Mouse (Mus musculus) MEL (cell line): ENCODE measurements at regions not wholly inside any gene's neighbourhood (a gene's known extent, or its start where the extent isn't known, plus 50 kb on each side); places are given as distances from the start of the nearest gene placed in this dataset.

Experiments used
- DNase-seq: peaks from one replicate; pipeline ENCODE4 v3.0.0; 2011; ENCODE audit warnings: low read depth, low spot score
- H3K27ac ChIP-seq: 2 replicates; pipeline ENCODE4 v1.5.1; 2012; ENCODE audit warnings: low read depth, mild to moderate bottlenecking, control low read depth, low read length, moderate library complexity; ENCODE audit not compliant: control insufficient read depth
- H3K27me3 ChIP-seq, 2 experiments: fragments of 150-350 bp in 1 of 2; sonication (generic) in 1 of 2; 2 replicates each; pipeline ENCODE4 v1.6.1; 2012; ENCODE audit warnings: low read length in 2 of 2, mild to moderate bottlenecking in 2 of 2, improper control_type of control experiment in 1 of 2, moderate library complexity in 1 of 2; ENCODE audit not compliant: insufficient read depth in 2 of 2, control insufficient read depth in 1 of 2
- H3K36me3 ChIP-seq, 2 experiments: 2 replicates each; pipeline ENCODE4 v1.6.1; 2012 to 2014; ENCODE audit warnings: low read length in 2 of 2, improper control_type of control experiment in 1 of 2, inconsistent platforms in 1 of 2, mild to moderate bottlenecking in 1 of 2; ENCODE audit not compliant: insufficient read depth in 2 of 2, control insufficient read depth in 1 of 2
- H3K4me1 ChIP-seq, 2 experiments: fragments of 150-350 bp in 1 of 2; sonication (generic) in 1 of 2; 2 replicates each; pipeline ENCODE4 v1.6.1; 2012; ENCODE audit warnings: low read length in 2 of 2, improper control_type of control experiment in 1 of 2, mild to moderate bottlenecking in 1 of 2; ENCODE audit not compliant: insufficient read depth in 2 of 2, control insufficient read depth in 1 of 2
- H3K4me3 ChIP-seq, 2 experiments: fragments of 150-350 bp in 1 of 2; sonication (generic) in 1 of 2; 2 replicates each; pipeline ENCODE4 v1.5.1; 2012; ENCODE audit warnings: low read depth in 2 of 2, low read length in 2 of 2, mild to moderate bottlenecking in 2 of 2, moderate library complexity in 2 of 2, control low read depth in 1 of 2, improper control_type of control experiment in 1 of 2; ENCODE audit not compliant: control insufficient read depth in 1 of 2, insufficient read depth in 1 of 2
- H3K79me2 ChIP-seq: 2 replicates; pipeline ENCODE4 v1.6.1; 2012; ENCODE audit warnings: mild to moderate bottlenecking, low read length, moderate library complexity; ENCODE audit not compliant: control insufficient read depth, poor library complexity, insufficient read depth
- H3K9ac ChIP-seq: 2 replicates; pipeline ENCODE4 v1.6.1; 2012; ENCODE audit warnings: low read depth, mild to moderate bottlenecking, control low read depth, low read length, moderate library complexity; ENCODE audit not compliant: control insufficient read depth, poor library complexity, severe bottlenecking
- H3K9me3 ChIP-seq: fragments of 150-350 bp; sonication (generic); replicated peaks from 2 replicates; pipeline ENCODE4 v1.6.1; 2012; ENCODE audit warnings: mild to moderate bottlenecking, low read length, improper control_type of control experiment, moderate library complexity; ENCODE audit not compliant: insufficient read depth
- BHLHE40 ChIP-seq: IDR thresholded peaks from 2 replicates; pipeline ENCODE4 v1.6.1; 2012; ENCODE audit warnings: low read depth, mild to moderate bottlenecking, inconsistent platforms, low read length, improper control_type of control experiment, borderline replicate concordance
- CTCF ChIP-seq, 3 experiments: IDR thresholded peaks in 2 of 3; conservative IDR thresholded peaks in 1 of 3; 2 replicates each; pipeline ENCODE4 v1.5.1; 2011 to 2012; ENCODE audit warnings: low read length in 3 of 3, low read depth in 2 of 3, mild to moderate bottlenecking in 2 of 3, improper control_type of control experiment in 1 of 3, inconsistent platforms in 1 of 3, mixed read lengths in 1 of 3, moderate library complexity in 1 of 3; ENCODE audit not compliant: control insufficient read depth in 1 of 3, insufficient read depth in 1 of 3, poor library complexity in 1 of 3, severe bottlenecking in 1 of 3
- GABPA ChIP-seq: IDR thresholded peaks from 2 replicates; pipeline ENCODE4 v1.6.1; 2012; ENCODE audit warnings: low read depth, mild to moderate bottlenecking, inconsistent platforms, low read length, improper control_type of control experiment, moderate library complexity
- GATA1 ChIP-seq: IDR thresholded peaks from 2 replicates; pipeline ENCODE4 v1.6.1; 2011; ENCODE audit warnings: low read depth, low read length, improper control_type of control experiment
- MAFK ChIP-seq: IDR thresholded peaks from 2 replicates; pipeline ENCODE4 v1.6.1; 2011; ENCODE audit warnings: low read depth, mild to moderate bottlenecking, low read length, improper control_type of control experiment, borderline replicate concordance
- MAX ChIP-seq: IDR thresholded peaks from 2 replicates; pipeline ENCODE4 v1.6.1; 2011; ENCODE audit warnings: low read length, improper control_type of control experiment
- MEF2A ChIP-seq: IDR thresholded peaks from 2 replicates; pipeline ENCODE4 v1.6.1; 2014; ENCODE audit warnings: low read depth, mild to moderate bottlenecking, inconsistent platforms, low read length, improper control_type of control experiment; ENCODE audit not compliant: poor library complexity, insufficient replicate concordance, severe bottlenecking; ENCODE audit errors: extremely low read depth
- MXI1 ChIP-seq: IDR thresholded peaks from 2 replicates; pipeline ENCODE4 v1.6.1; 2011; ENCODE audit warnings: mild to moderate bottlenecking, low read depth, low read length, improper control_type of control experiment
- MYB ChIP-seq: IDR thresholded peaks from 2 replicates; pipeline ENCODE4 v1.6.1; 2011; ENCODE audit warnings: mild to moderate bottlenecking, low read depth, low read length, improper control_type of control experiment
- MYC ChIP-seq: IDR thresholded peaks from 2 replicates; pipeline ENCODE4 v1.6.1; 2011; ENCODE audit warnings: low read depth, mild to moderate bottlenecking, low read length, improper control_type of control experiment, moderate library complexity
- NELFE ChIP-seq: IDR thresholded peaks from 2 replicates; pipeline ENCODE4 v1.6.1; 2011; ENCODE audit warnings: low read depth, low read length, improper control_type of control experiment
- NRF1 ChIP-seq: IDR thresholded peaks from 2 replicates; pipeline ENCODE4 v1.6.1; 2014; ENCODE audit warnings: low read depth, mild to moderate bottlenecking, inconsistent platforms, low read length, improper control_type of control experiment, moderate library complexity; ENCODE audit not compliant: poor library complexity, insufficient read depth, severe bottlenecking
- POLR2A ChIP-seq, 2 experiments: IDR thresholded peaks; 2 replicates each; pipeline ENCODE4 v1.6.1; 2011 to 2012; ENCODE audit warnings: low read length in 2 of 2, mild to moderate bottlenecking in 2 of 2, control low read depth in 1 of 2, improper control_type of control experiment in 1 of 2, low read depth in 1 of 2, moderate library complexity in 1 of 2; ENCODE audit not compliant: control insufficient read depth in 1 of 2, insufficient read depth in 1 of 2, poor library complexity in 1 of 2
- POLR2AphosphoS2 ChIP-seq: IDR thresholded peaks from 2 replicates; pipeline ENCODE4 v1.6.1; 2011; ENCODE audit warnings: low read length, improper control_type of control experiment
- POLR2AphosphoS5 ChIP-seq: IDR thresholded peaks from 2 replicates; pipeline ENCODE4 v1.6.1; 2012; ENCODE audit warnings: low read depth, borderline replicate concordance, mild to moderate bottlenecking, inconsistent platforms, low read length, moderate library complexity, mixed read lengths
- RAD21 ChIP-seq: IDR thresholded peaks from 2 replicates; pipeline ENCODE4 v1.6.1; 2011; ENCODE audit warnings: mild to moderate bottlenecking, low read depth, low read length, improper control_type of control experiment
- RCOR1 ChIP-seq: IDR thresholded peaks from 2 replicates; pipeline ENCODE4 v1.6.1; 2012; ENCODE audit warnings: low read depth, mild to moderate bottlenecking, inconsistent platforms, low read length, improper control_type of control experiment
- SMC3 ChIP-seq: IDR thresholded peaks from 2 replicates; pipeline ENCODE4 v1.6.1; 2011; ENCODE audit warnings: low read depth, low read length, improper control_type of control experiment
- TAL1 ChIP-seq: IDR thresholded peaks from 2 replicates; pipeline ENCODE4 v1.6.1; 2012; ENCODE audit warnings: mild to moderate bottlenecking, inconsistent platforms, low read length, moderate library complexity, mixed read lengths
- TCF12 ChIP-seq: IDR thresholded peaks from 2 replicates; pipeline ENCODE4 v1.6.1; 2014; ENCODE audit warnings: low read depth, mild to moderate bottlenecking, inconsistent platforms, low read length, improper control_type of control experiment, moderate library complexity
- USF1 ChIP-seq: IDR thresholded peaks from 2 replicates; pipeline ENCODE4 v1.6.1; 2014; ENCODE audit warnings: low read depth, mild to moderate bottlenecking, inconsistent platforms, low read length, improper control_type of control experiment, moderate library complexity

DNA sequence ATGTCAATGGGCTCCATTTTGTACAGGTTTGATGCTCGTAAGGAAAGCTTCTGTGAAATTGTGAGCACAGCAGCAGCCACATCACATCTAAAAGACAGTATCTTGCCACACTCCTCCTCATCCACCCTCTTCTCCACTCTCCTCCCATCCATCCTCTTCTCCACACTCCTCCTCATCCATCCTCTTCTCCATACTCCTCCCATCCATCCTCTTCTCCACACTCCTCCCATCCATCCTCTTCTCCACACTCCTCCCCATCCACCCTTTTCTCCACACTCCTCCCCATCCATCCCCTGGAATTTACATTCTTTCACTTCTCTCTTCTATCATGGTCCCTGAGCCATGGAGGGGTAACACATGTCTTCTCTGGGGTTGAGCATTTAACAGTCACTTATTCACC lies 116.7 kb upstream of the Dnajc1 start:
- no peak overlapping the region for H3K4me3 ChIP-seq

GRCm38 (mm10) chr2:18473361-18473771 lies 80.7 kb upstream of the Dnajc1 start:
- Histone ChIP-seq H3K27me3 (no peaks in the 10 kb centered on the region), H3K9me3 (no peaks in the 10 kb centered on the region), H3K4me3 (no peak overlapping the region), H3K4me1 (no peaks in the 10 kb centered on the region), H3K79me2 (no peaks in the 10 kb centered on the region), H3K36me3 (no peaks in the 10 kb centered on the region)
- DNase-seq = no peak
- TF ChIP-seq CTCF (IDR thresholded peaks at IDR 0.05 in 2 of 3, conservative IDR thresholded peaks at IDR 0.05 in 1 of 3; ENCODE audit: control insufficient read depth in 1 of 3, insufficient read depth in 1 of 3, low read depth in 2 of 3, low read length in 3 of 3, poor library complexity in 1 of 3, severe bottlenecking in 1 of 3) (no peak), POLR2A (IDR thresholded peaks at IDR 0.05; ENCODE audit: control insufficient read depth in 1 of 2, insufficient read depth in 1 of 2, low read depth in 1 of 2, low read length in 2 of 2, poor library complexity in 1 of 2) (no peak)
- TF ChIP-seq, all 39 proteins: peak for 0
- no peak overlapping the region for H3K9ac ChIP-seq
- H3K27ac ChIP-seq = no peak overlapping the region

More for the DNA sequence above, 116.7 kb upstream of the Dnajc1 start:
- no peaks in the 10 kb centered on the region for H3K27me3 ChIP-seq
- no peaks in the 10 kb centered on the region for H3K4me1 ChIP-seq
- TF ChIP-seq MEF2A (no peak), NELFE (no peak), MXI1 (no peak), GATA1 (no peak), TAL1 (no peak), TCF12 (no peak), RCOR1 (no peak), POLR2AphosphoS5 (no peak), NRF1 (no peak), MAFK (no peak), CTCF (IDR thresholded peaks at IDR 0.05 in 2 of 3, conservative IDR thresholded peaks at IDR 0.05 in 1 of 3; ENCODE audit: control insufficient read depth in 1 of 3, insufficient read depth in 1 of 3, low read depth in 2 of 3, low read length in 3 of 3, poor library complexity in 1 of 3, severe bottlenecking in 1 of 3) (no peak), POLR2AphosphoS2 (no peak), GABPA (no peak), MAX (no peak), BHLHE40 (no peak), RAD21 (no peak), MYB (no peak), SMC3 (no peak), MYC (no peak), USF1 (no peak)
- H3K27ac ChIP-seq = no peak overlapping the region
- no peak for DNase-seq
- no peak overlapping the region for H3K9ac ChIP-seq
- no peaks in the 10 kb centered on the region for H3K79me2 ChIP-seq
- no peaks in the 10 kb centered on the region for H3K9me3 ChIP-seq
- no peaks in the 10 kb centered on the region for H3K36me3 ChIP-seq
